Mouse (Mus musculus) layer of hippocampus, adult 9-10 months (tissue): ENCODE measurements at regions not wholly inside any gene's neighbourhood (a gene's known extent, or its start where the extent isn't known, plus 50 kb on each side); places are given as distances from the start of the nearest gene placed in this dataset.
A peak's percentile ranks its signal among the peaks of the same experiment; 100 is the strongest.

Experiments used
- DNase-seq: peaks from one replicate; pipeline ENCODE4 v3.0.0; 2022; ENCODE audit warnings: low spot score

- DNase-seq: peak; percentile 6
These were observed 130.5 kb upstream of the Car10 start for GRCm38 (mm10) chr11:92967288-92967687.

- DNase-seq: no peak
These were observed 98.2 kb upstream of the Car10 start for GRCm38 (mm10) chr11:92999603-93000002.

GRCm38 (mm10) chr11:93005991-93006390, 91.8 kb upstream of the Car10 start:
- no peak for DNase-seq

GRCm38 (mm10) chr11:93025981-93026380, 71.8 kb upstream of the Car10 start:
- no peak for DNase-seq

- no peak for DNase-seq
These were observed 62.3 kb upstream of the Car10 start for GRCm38 (mm10) chr11:93035509-93035908.

- peak; percentile 20 for DNase-seq
These were observed 60.0 kb upstream of the Car10 start for GRCm38 (mm10) chr11:93037846-93038245.

GRCm38 (mm10) chr11:93039325-93039724, 58.5 kb upstream of the Car10 start:
- no peak for DNase-seq

- no peak for DNase-seq
These were observed 57.0 kb upstream of the Car10 start for GRCm38 (mm10) chr11:93040816-93041215.

- no peak for DNase-seq
These were observed 52.8 kb upstream of the Car10 start for GRCm38 (mm10) chr11:93044998-93045397.
